Mouse (Mus musculus) small intestine, adult 2 months (tissue): ENCODE data around the gene Nxph3. TPM values are rescaled to one million over a fixed set of nuclear protein-coding genes. Genes with fewer than 3 reads are reported as not detected.

ENCODE experiments used
- H3K27ac ChIP-seq: fragments of 200-500 bp; 2 replicates; pipeline ENCODE4 v1.5.1; 2012; ENCODE audit warnings: low read depth, low read length, control low read depth, inconsistent platforms; ENCODE audit not compliant: insufficient read depth
- H3K27me3 ChIP-seq: fragments of 200-500 bp; 2 replicates; pipeline ENCODE4 v1.6.1; 2012; ENCODE audit warnings: mild to moderate bottlenecking, moderate library complexity, low read length, inconsistent platforms; ENCODE audit not compliant: control insufficient read depth, insufficient read depth
- H3K36me3 ChIP-seq: fragments of 200-500 bp; 2 replicates; pipeline ENCODE4 v1.6.1; 2012; ENCODE audit warnings: mild to moderate bottlenecking, low read length, control low read depth, inconsistent platforms; ENCODE audit not compliant: control insufficient read depth, insufficient read depth
- H3K4me1 ChIP-seq: fragments of 200-500 bp; 2 replicates; pipeline ENCODE4 v1.6.1; 2012; ENCODE audit warnings: low read length, inconsistent platforms, mixed read lengths; ENCODE audit not compliant: control insufficient read depth, insufficient read depth, insufficient read length
- H3K4me3 ChIP-seq: fragments of 200-500 bp; 2 replicates; pipeline ENCODE4 v1.5.1; 2012; ENCODE audit warnings: low read depth, mild to moderate bottlenecking, control low read depth, inconsistent platforms, low read length, moderate library complexity
- CTCF ChIP-seq: fragments of 200-500 bp; IDR thresholded peaks from 2 replicates; pipeline ENCODE4 v1.5.1; 2012; ENCODE audit warnings: low read depth, mild to moderate bottlenecking, control low read depth, inconsistent platforms, low read length, moderate library complexity, mixed read lengths; ENCODE audit not compliant: insufficient replicate concordance, insufficient read length; ENCODE audit errors: extremely low read depth
- POLR2A ChIP-seq: fragments of 200-500 bp; IDR thresholded peaks from 2 replicates; pipeline ENCODE4 v1.6.1; 2012; ENCODE audit warnings: low read depth, mild to moderate bottlenecking, control low read depth, inconsistent platforms, low read length, moderate library complexity
- WGBS: fragments of 180-500 bp; shearing (Covaris S2); methylation state at CpG from one replicate; pipeline ENCODE4 v1.1.7; 2018; 5-methylcytosine and 5-hydroxymethylcytosine counted together
- polyA plus RNA-seq: library from polyadenylated mRNA; depleted of rRNA; stranded (reverse); fragments of >200 nt; gene quantifications from 2 replicates; pipeline ENCODE4 v1.2.3, GENCODE M21; 2012

Gene Nxph3
- polyA plus RNA-seq, 1 experiment: 0.61 TPM

GRCm38 (mm10) chr11:95516491-95516911 is 2.1 kb upstream of the Nxph3 start:
- 31% methylated on average over 5 of the region's 5 CpGs for WGBS
- TF ChIP-seq CTCF (no peak), POLR2A (no peak)
- H3K27me3 ChIP-seq: peaks cover 26% of the 10 kb centered on the region
- H3K27ac ChIP-seq: no peak overlapping the region
- no peak overlapping the region for H3K4me3 ChIP-seq
- peaks cover 15% of the 10 kb centered on the region for H3K4me1 ChIP-seq
- H3K36me3 ChIP-seq: no peaks in the 10 kb centered on the region

GRCm38 (mm10) chr11:95515376-95516323 is 1.3 kb upstream of the Nxph3 start:
- 78% methylated on average over 17 of the region's 17 CpGs for WGBS
- Histone ChIP-seq H3K4me1 (peaks cover 8% of the 10 kb centered on the region; the same call in 1 of the 2 replicates), H3K27ac (no peak overlapping the region), H3K36me3 (no peaks in the 10 kb centered on the region), H3K4me3 (no peak overlapping the region), H3K27me3 (peaks cover 26% of the 10 kb centered on the region)
- no peak for TF ChIP-seq CTCF
- no peak for TF ChIP-seq POLR2A

GRCm38 (mm10) chr11:95513461-95514297 is 691 bp downstream of the Nxph3 start:
- peaks cover 26% of the 10 kb centered on the region for H3K27me3 ChIP-seq
- H3K27ac ChIP-seq: no peak overlapping the region
- H3K4me1 ChIP-seq: peaks cover 8% of the 10 kb centered on the region; the same call in 1 of the 2 replicates
- 2% methylated on average over 66 of the region's 66 CpGs for WGBS
- H3K4me3 ChIP-seq: peak overlapping the region; percentile 64
- H3K36me3 ChIP-seq: no peaks in the 10 kb centered on the region
- TF ChIP-seq CTCF (no peak), POLR2A (no peak)

DNA sequence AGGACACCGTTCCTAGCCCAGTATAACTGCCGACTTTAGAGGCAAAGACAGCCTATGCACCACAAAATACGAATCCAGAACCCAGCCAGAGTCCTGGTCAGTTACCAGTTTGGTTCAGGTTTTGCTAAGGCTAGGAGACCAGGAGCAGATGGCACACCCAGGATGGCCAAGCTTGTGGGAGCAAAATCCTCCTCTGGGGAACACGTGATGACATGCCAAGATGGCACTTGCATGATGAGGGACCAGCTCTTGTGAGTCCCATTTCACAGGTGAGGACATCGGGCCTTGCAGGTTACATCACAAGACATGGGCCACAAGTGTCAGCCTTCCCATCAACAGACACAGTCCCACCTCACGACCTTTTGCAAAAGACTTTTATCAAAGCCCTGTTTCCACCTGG is 2.0 kb downstream of the Nxph3 start:
- WGBS: 65% methylated on average over 6 of the region's 6 CpGs
- Histone ChIP-seq H3K4me3 (no peak overlapping the region), H3K4me1 (peaks cover 8% of the 10 kb centered on the region; the same call in 1 of the 2 replicates), H3K27ac (no peak overlapping the region), H3K27me3 (peaks cover 26% of the 10 kb centered on the region), H3K36me3 (no peaks in the 10 kb centered on the region)
- TF ChIP-seq POLR2A: no peak
- no peak for TF ChIP-seq CTCF

- Histone ChIP-seq H3K4me1 (peaks cover 8% of the 10 kb centered on the region; the same call in 1 of the 2 replicates), H3K27ac (no peak overlapping the region), H3K36me3 (no peaks in the 10 kb centered on the region), H3K27me3 (peaks cover 26% of the 10 kb centered on the region), H3K4me3 (no peak overlapping the region)
- WGBS: 68% methylated on average over 1 of the region's 1 CpGs
- TF ChIP-seq CTCF (no peak), POLR2A (no peak)
Observed at GRCm38 (mm10) chr11:95511919-95512318, 2.5 kb downstream of the Nxph3 start.

DNA sequence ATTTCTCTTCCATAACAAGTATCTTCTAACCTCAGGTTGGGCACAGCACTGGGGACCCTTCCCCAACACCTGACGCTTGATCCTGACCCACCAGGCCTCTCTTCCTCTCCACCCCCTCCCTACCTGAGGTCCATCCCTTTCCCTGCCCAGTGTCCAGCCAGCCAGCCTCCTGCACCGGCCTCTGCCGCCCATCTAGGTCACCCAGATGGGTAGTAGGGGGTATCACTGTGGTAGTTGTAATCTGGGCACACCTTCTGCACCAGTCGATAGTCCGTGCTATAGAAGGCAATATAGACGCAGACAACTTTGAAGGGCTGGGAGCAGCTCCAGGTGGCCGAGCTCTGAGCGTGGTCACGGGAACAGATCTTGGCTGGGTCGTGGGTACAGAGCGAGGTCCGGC is 3.7 kb downstream of the Nxph3 start:
- 86% methylated on average over 12 of the region's 12 CpGs for WGBS

More for the DNA sequence above, 3.7 kb downstream of the Nxph3 start:
- no peak overlapping the region for H3K4me3 ChIP-seq
- H3K27ac ChIP-seq: no peak overlapping the region
- H3K27me3 ChIP-seq: peaks cover 21% of the 10 kb centered on the region
- H3K36me3 ChIP-seq: no peaks in the 10 kb centered on the region
- TF ChIP-seq POLR2A (no peak), CTCF (no peak)
- H3K4me1 ChIP-seq: peaks cover 8% of the 10 kb centered on the region; the same call in 1 of the 2 replicates
